ENCODE assay signal across 11 mouse cellular contexts in the genomic region with DNA sequence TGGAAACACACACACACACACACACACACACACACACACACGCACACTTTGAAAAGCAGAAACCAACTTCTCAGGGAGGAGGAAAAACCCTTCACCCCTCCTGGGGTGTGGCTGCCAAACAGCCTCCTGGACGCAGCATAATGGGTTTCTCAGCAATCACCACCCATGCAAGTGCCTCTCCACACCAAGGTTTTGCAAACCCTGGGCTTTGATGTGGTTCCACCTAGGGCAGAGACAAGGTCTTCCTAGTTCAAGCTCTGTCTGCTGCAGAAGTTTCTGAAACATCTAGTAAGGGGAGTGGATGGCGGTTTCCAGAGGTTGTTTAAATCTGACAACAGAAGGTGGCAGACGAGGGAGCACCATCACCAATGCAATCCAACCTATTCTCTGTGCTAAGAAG. TPM values are rescaled to one million over a fixed set of nuclear protein-coding genes. Genes with fewer than 3 reads are reported as not detected.
DNase-seq lines count a peak whose midpoint lies in the region; ATAC-seq and TF ChIP-seq lines count a peak whose summit lies in the region.
"Had no signal": no experiment of that assay in that cellular context is flagged by ENCODE, and none has a peak within 500 bp of the region (broad histone marks: within the 10 kb centered on the region; RNA-seq: fewer than 3 reads in every experiment).

No protein-coding gene starts in this region.

- 0 out of 2 replicates have a peak overlapping the region, but pooled peaks have one; percentile 14 for H3K9ac ChIP-seq in heart, embryonic 13.5 days
- H3K9ac ChIP-seq: forebrain, postnatal 0 days; limb, embryonic 12.5 days had no signal

- no peaks in the 10 kb centered on the region for H3K9me3 ChIP-seq in heart, embryonic 13.5 days
- H3K9me3 ChIP-seq: limb, embryonic 12.5 days had no signal

- H3K36me3 ChIP-seq in heart, embryonic 13.5 days: peaks cover 12% of the 10 kb centered on the region
- no peaks in the 10 kb centered on the region for H3K36me3 ChIP-seq in thymus, adult 2 months (ENCODE audit: control insufficient read depth, insufficient read depth, low read length)

- peak overlapping the region; percentile 66 for H3K27ac ChIP-seq in heart, embryonic 13.5 days (replicated peaks)
- H3K27ac ChIP-seq in thymus, adult 2 months (ENCODE audit: control insufficient read depth, insufficient read depth, low read length): no peak overlapping the region
- H3K27ac ChIP-seq: limb, embryonic 12.5 days had no signal

- no peaks in the 10 kb centered on the region for H3K27me3 ChIP-seq in heart, embryonic 13.5 days (replicated peaks)
- H3K27me3 ChIP-seq in thymus, adult 2 months (ENCODE audit: control insufficient read depth, insufficient read depth, low read length): no peaks in the 10 kb centered on the region
- H3K27me3 ChIP-seq: limb, embryonic 12.5 days had no signal

- no peak for TF ChIP-seq POLR2A in thymus, adult 2 months (IDR thresholded peaks at IDR 0.05; ENCODE audit: control insufficient read depth, extremely low read depth, insufficient read depth, low read length, poor library complexity)

- DNase-seq in heart, adult 9 months (ENCODE audit: low spot score in 2 of 2): no peak
- peak; percentile 7 for DNase-seq in thymus, adult 2 months
- no peak for DNase-seq in thymus, postnatal 4 days
- peak; percentile 46 for DNase-seq in lung, postnatal 36 days
- no peak for DNase-seq in layer of hippocampus, adult 8-10 months (ENCODE audit: low spot score in 2 of 2)
- no peak for DNase-seq in adrenal gland, adult 8-10 months
- DNase-seq in ovary, postnatal 36 days (ENCODE audit: low spot score): no peak
- DNase-seq: cerebellum, adult 9-10 months; forebrain, postnatal 0 days had no signal

- H3K4me2 ChIP-seq in heart, embryonic 13.5 days: no peak overlapping the region
- H3K4me2 ChIP-seq: limb, embryonic 12.5 days had no signal

- WGBS in heart, embryonic 13.5 days: 56% methylated on average over 4 of the region's 4 CpGs
- WGBS in thymus, adult 2 months: 16% methylated on average over 4 of the region's 4 CpGs

- H3K4me1 ChIP-seq in heart, embryonic 13.5 days: peaks cover 91% of the 10 kb centered on the region
- H3K4me1 ChIP-seq in thymus, adult 2 months (replicated peaks; ENCODE audit: control insufficient read depth, insufficient read depth, low read length): no peaks in the 10 kb centered on the region

- TF ChIP-seq CTCF in thymus, adult 2 months (IDR thresholded peaks at IDR 0.05; ENCODE audit: borderline replicate concordance, control insufficient read depth, extremely low read depth, insufficient read depth, low read length, poor library complexity): no peak

- no peak overlapping the region for H3K4me3 ChIP-seq in heart, embryonic 13.5 days
- H3K4me3 ChIP-seq in thymus, adult 2 months (ENCODE audit: control insufficient read depth, insufficient read depth, low read length): no peak overlapping the region
- H3K4me3 ChIP-seq: limb, embryonic 12.5 days had no signal

- no peak for ATAC-seq in heart, embryonic 13.5 days (ENCODE audit: extremely low read depth, insufficient number of reproducible peaks, low FRiP score, low TSS enrichment)
- ATAC-seq: forebrain, postnatal 0 days had no signal

RNA-seq across cellular contexts. Expression of a gene that starts 18.1 kb away (rescaled TPM):
- 9.7 and 9.8 TPM in 2 replicates for polyA plus RNA-seq in heart, embryonic 13.5 days (2015; fragmentation: Nextera tagmentation; extraction: Ambion mirVana)
- polyA plus RNA-seq in thymus, adult 2 months (2012; rRNA removed): 1.8 and 2.8 TPM in 2 replicates
- 10 to 100 TPM in 2 of 4 experiments, 1 to 10 TPM in 2; 8.9 to 11.4 (median 10.3) TPM for total RNA-seq in layer of hippocampus, adult 8-10 months (2022)
- total RNA-seq in adrenal gland, adult 8-10 months (2022): 10 to 100 TPM; 25.2 to 31.1 (median 28.7) TPM

Comparison
In these comparisons a context has a peak if more than half of its experiments do, and no peak if none do; other contexts are left out.
1. DNase-seq: peak in thymus, adult 2 months (single experiment) and lung, postnatal 36 days (single experiment); none in heart, adult 9 months (0 of 2), thymus, postnatal 4 days (single experiment), layer of hippocampus, adult 8-10 months (0 of 2), adrenal gland, adult 8-10 months (single experiment) and ovary, postnatal 36 days (single experiment).